Mouse (Mus musculus) C2C12 (cell line): Measurements from ENCODE around the gene Ltbp4.

Source experiments
- CEBPB ChIP-seq: IDR thresholded peaks from one replicate; pipeline ENCODE4 v1.6.1; 2011; ENCODE audit warnings: low read depth, mild to moderate bottlenecking, control low read depth, moderate library complexity
- CTCF ChIP-seq: IDR thresholded peaks from one replicate; pipeline ENCODE4 v1.5.1; 2011; ENCODE audit not compliant: control insufficient read depth, insufficient read depth, insufficient read length
- FOSL1 ChIP-seq: IDR thresholded peaks from one replicate; pipeline ENCODE4 v1.8.0; 2011; ENCODE audit warnings: mild to moderate bottlenecking, low read length; ENCODE audit not compliant: poor library complexity, insufficient read depth, severe bottlenecking
- MAX ChIP-seq: IDR thresholded peaks from one replicate; pipeline ENCODE4 v1.6.1; 2011; ENCODE audit warnings: mild to moderate bottlenecking, control low read depth
- MYOD1 ChIP-seq: IDR thresholded peaks from one replicate; pipeline ENCODE4 v1.6.1; 2011; ENCODE audit warnings: low read depth; ENCODE audit not compliant: control insufficient read depth, insufficient read length
- MYOG ChIP-seq: IDR thresholded peaks from one replicate; pipeline ENCODE4 v1.6.1; 2011; ENCODE audit not compliant: control insufficient read depth, insufficient read length; ENCODE audit errors: extremely low read depth
- USF1 ChIP-seq: IDR thresholded peaks from one replicate; pipeline ENCODE4 v1.6.1; 2011; ENCODE audit warnings: low read depth, mild to moderate bottlenecking, control low read depth, moderate library complexity

DNA sequence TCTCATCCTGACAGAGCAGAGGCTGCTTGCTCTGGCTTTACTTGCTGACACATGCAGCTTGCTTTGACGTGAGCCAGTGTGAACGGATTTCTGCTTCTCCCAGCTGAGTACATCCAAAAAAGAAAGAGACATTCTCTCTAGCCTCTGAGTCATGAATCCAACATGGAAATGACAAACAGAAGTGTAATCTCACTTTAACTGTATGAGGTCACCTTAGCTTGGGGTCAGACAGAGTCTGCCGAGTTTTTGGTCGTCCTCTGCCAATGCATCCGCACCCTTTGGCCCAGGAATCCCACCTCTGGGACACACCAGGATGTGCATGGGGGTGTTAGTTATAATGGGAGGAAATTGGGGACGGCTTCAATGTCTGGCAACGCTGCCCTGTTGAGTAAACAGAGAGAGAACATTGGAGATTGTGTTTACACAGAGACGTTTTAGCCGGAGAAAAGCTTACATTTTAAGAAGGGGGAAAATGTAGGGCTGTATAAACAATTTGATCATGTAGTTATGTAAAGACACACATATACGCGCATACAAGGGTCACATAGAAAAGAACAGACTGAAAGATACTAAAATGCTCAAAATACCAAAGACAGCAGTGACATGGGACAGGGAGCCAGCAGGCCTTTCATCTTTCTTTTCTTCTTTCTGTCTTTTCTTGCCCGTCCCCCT is 45.6 kb downstream of the Ltbp4 start:
- TF ChIP-seq CTCF, result no peak
- no peak for TF ChIP-seq USF1
- no peak for TF ChIP-seq MAX
- TF ChIP-seq FOSL1, result no peak
- no peak for TF ChIP-seq CEBPB
- no peak for TF ChIP-seq MYOG
- TF ChIP-seq MYOD1, result no peak
